Mouse (Mus musculus) E14TG2a.4 (cell line): ENCODE results near the gene Olfr512.

Experiments
- H3K27me3 ChIP-seq: 2 replicates; pipeline ENCODE4 v1.6.1; 2014; ENCODE audit warnings: low read length, control low read depth; ENCODE audit not compliant: insufficient read depth
- H3K36me3 ChIP-seq: 2 replicates; pipeline ENCODE4 v1.6.1; 2014; ENCODE audit warnings: low read length, control low read depth; ENCODE audit not compliant: insufficient read depth
- H3K4me1 ChIP-seq: replicated peaks from 2 replicates; pipeline ENCODE4 v1.6.1; 2014; ENCODE audit warnings: low read depth, low read length, control low read depth
- H3K4me3 ChIP-seq: replicated peaks from 2 replicates; pipeline ENCODE4 v1.5.1; 2014; ENCODE audit warnings: mild to moderate bottlenecking, low read length
- H3K9me3 ChIP-seq: 2 replicates; pipeline ENCODE4 v1.6.1; 2014; ENCODE audit warnings: low read length, control low read depth
- CTCF ChIP-seq: conservative IDR thresholded peaks from 2 replicates; pipeline ENCODE4 v1.5.1; 2014; ENCODE audit warnings: low read length
- NANOG ChIP-seq: IDR thresholded peaks from 2 replicates; pipeline ENCODE4 v1.6.1; 2014; ENCODE audit warnings: borderline replicate concordance, low read length, mixed read lengths
- POU5F1 ChIP-seq: IDR thresholded peaks from 2 replicates; pipeline ENCODE4 v1.6.1; 2014; ENCODE audit warnings: low read length, borderline replicate concordance

Gene Olfr512

GRCm38 (mm10) chr7:108713020-108713419 is at the start of gene Olfr512:
Gene Olfr512, plus strand, starts transcription at chr7:108713320.
- no peak within 1 kb of the TSS for H3K4me3 ChIP-seq

GRCm38 (mm10) chr7:108666118-108666517 is 47.0 kb upstream of the Olfr512 start, which contains the start of gene Olfr510:
Gene Olfr510, plus strand, starts transcription at chr7:108666418.
- Histone ChIP-seq H3K9me3 (peaks cover 16% of the 10 kb centered on the region), H3K36me3 (peaks cover 2% of the 10 kb centered on the region), H3K27me3 (no peaks in the 10 kb centered on the region), H3K4me1 (peaks cover 12% of the 10 kb centered on the region), H3K4me3 (no peak within 1 kb of the TSS)
- TF ChIP-seq NANOG (no peak), CTCF (no peak), POU5F1 (no peak)

More at GRCm38 (mm10) chr7:108713020-108713419, at the start of gene Olfr512:
- H3K27me3 ChIP-seq: no peaks in the 10 kb centered on the region
- peaks cover 11% of the 10 kb centered on the region for H3K9me3 ChIP-seq
- H3K4me1 ChIP-seq: no peaks in the 10 kb centered on the region
- no peaks in the 10 kb centered on the region for H3K36me3 ChIP-seq
- no peak for TF ChIP-seq POU5F1
- TF ChIP-seq CTCF: no peak
- TF ChIP-seq NANOG: no peak

GRCm38 (mm10) chr7:108671058-108671457 is 42.1 kb upstream of the Olfr512 start:
- H3K9me3 ChIP-seq: peaks cover 63% of the 10 kb centered on the region
- H3K36me3 ChIP-seq: peaks cover 4% of the 10 kb centered on the region
- TF ChIP-seq POU5F1 (no peak), CTCF (no peak), NANOG (no peak)
- no peak overlapping the region for H3K4me3 ChIP-seq
- no peaks in the 10 kb centered on the region for H3K27me3 ChIP-seq
- no peaks in the 10 kb centered on the region for H3K4me1 ChIP-seq

- no peaks in the 10 kb centered on the region for H3K27me3 ChIP-seq
- TF ChIP-seq POU5F1: no peak
- TF ChIP-seq NANOG: no peak
- no peak for TF ChIP-seq CTCF
- H3K9me3 ChIP-seq: peaks cover 48% of the 10 kb centered on the region
- H3K4me3 ChIP-seq: peak overlapping the region; percentile 23
- no peaks in the 10 kb centered on the region for H3K36me3 ChIP-seq
- H3K4me1 ChIP-seq: peaks cover 19% of the 10 kb centered on the region
Measured at GRCm38 (mm10) chr7:108678886-108679285, 34.2 kb upstream of the Olfr512 start.

GRCm38 (mm10) chr7:108750673-108751072 is 37.6 kb downstream of the Olfr512 start, which contains the start of gene Olfr513:
Gene Olfr513, plus strand, starts transcription at chr7:108750973.
- no peak within 1 kb of the TSS for H3K4me3 ChIP-seq
- H3K9me3 ChIP-seq: no peaks in the 10 kb centered on the region
- TF ChIP-seq NANOG (no peak), CTCF (no peak), POU5F1 (no peak)
- no peaks in the 10 kb centered on the region for H3K36me3 ChIP-seq
- no peaks in the 10 kb centered on the region for H3K27me3 ChIP-seq
- no peaks in the 10 kb centered on the region for H3K4me1 ChIP-seq

- no peaks in the 10 kb centered on the region for H3K36me3 ChIP-seq
- no peaks in the 10 kb centered on the region for H3K9me3 ChIP-seq
- peak; percentile 31; the same call in 1 of the 2 replicates for TF ChIP-seq NANOG
- no peak for TF ChIP-seq POU5F1
- TF ChIP-seq CTCF: peak; percentile 27; the same call in 1 of the 2 replicates
- no peaks in the 10 kb centered on the region for H3K27me3 ChIP-seq
- no peaks in the 10 kb centered on the region for H3K4me1 ChIP-seq
- no peak overlapping the region for H3K4me3 ChIP-seq
Measured at GRCm38 (mm10) chr7:108760411-108760810, 47.3 kb downstream of the Olfr512 start.
